Mouse (Mus musculus): ENCODE data around the gene Lage3. TPM values are rescaled to one million over a fixed set of nuclear protein-coding genes. Genes with fewer than 3 reads are reported as not detected.

The Lage3 gene
- polyA plus RNA-seq (2012; rRNA removed): 16.9 and 17.1 TPM in 2 replicates

- Histone ChIP-seq H3K27ac (ENCODE audit: insufficient read depth, low read depth, low read length) (no peak within 1 kb of the TSS), H3K36me3 (ENCODE audit: control insufficient read depth, insufficient read depth, low read length) (no peaks in the 10 kb centered on the region), H3K4me3 (ENCODE audit: low read depth, low read length) (peak within 1 kb of the TSS; percentile 86), H3K4me1 (ENCODE audit: control insufficient read depth, insufficient read depth, insufficient read length, low read length) (no peaks in the 10 kb centered on the region), H3K27me3 (ENCODE audit: control insufficient read depth, insufficient read depth, low read length) (no peaks in the 10 kb centered on the region)
- 15% methylated on average over 15 of the region's 22 CpGs for WGBS
- no peak for TF ChIP-seq POLR2A (IDR thresholded peaks at IDR 0.05; ENCODE audit: low read depth, low read length)
- no peak for TF ChIP-seq CTCF (IDR thresholded peaks at IDR 0.05; ENCODE audit: extremely low read depth, insufficient read length, insufficient replicate concordance, low read depth, low read length)
Measured at GRCm38 (mm10) chrX:74353467-74353770, at the start of gene Lage3. Gene Lage3, minus strand, starts transcription at chrX:74353618.

DNA sequence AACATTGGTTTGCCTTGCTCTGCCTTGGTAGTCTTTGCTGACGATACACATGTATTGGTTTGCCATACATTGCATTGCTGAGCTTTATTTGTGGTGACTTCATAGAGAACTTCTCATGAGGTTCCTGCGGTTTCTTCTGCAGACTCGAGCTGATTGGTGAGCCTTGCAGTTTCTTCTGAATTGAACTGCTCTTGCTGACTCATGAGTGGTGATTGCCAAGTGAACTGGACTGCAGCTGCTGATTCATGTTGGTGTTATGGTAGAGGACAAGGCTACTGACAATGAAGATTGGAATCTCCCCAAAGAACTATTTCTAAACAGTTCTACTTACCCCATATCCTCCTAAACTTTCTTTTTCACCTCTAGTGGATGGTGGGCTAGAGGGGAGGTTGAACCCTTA lies 46.7 kb upstream of the Lage3 start:
- Histone ChIP-seq H3K27ac (ENCODE audit: insufficient read depth, low read depth, low read length) (no peak overlapping the region), H3K27me3 (ENCODE audit: control insufficient read depth, insufficient read depth, low read length) (no peaks in the 10 kb centered on the region), H3K4me3 (ENCODE audit: low read depth, low read length) (no peak overlapping the region), H3K36me3 (ENCODE audit: control insufficient read depth, insufficient read depth, low read length) (no peaks in the 10 kb centered on the region), H3K4me1 (ENCODE audit: control insufficient read depth, insufficient read depth, insufficient read length, low read length) (no peaks in the 10 kb centered on the region)
- no peak for TF ChIP-seq CTCF (IDR thresholded peaks at IDR 0.05; ENCODE audit: extremely low read depth, insufficient read length, insufficient replicate concordance, low read depth, low read length)
- TF ChIP-seq POLR2A (IDR thresholded peaks at IDR 0.05; ENCODE audit: low read depth, low read length): no peak
- 88% methylated on average over 3 of the region's 3 CpGs for WGBS

DNA sequence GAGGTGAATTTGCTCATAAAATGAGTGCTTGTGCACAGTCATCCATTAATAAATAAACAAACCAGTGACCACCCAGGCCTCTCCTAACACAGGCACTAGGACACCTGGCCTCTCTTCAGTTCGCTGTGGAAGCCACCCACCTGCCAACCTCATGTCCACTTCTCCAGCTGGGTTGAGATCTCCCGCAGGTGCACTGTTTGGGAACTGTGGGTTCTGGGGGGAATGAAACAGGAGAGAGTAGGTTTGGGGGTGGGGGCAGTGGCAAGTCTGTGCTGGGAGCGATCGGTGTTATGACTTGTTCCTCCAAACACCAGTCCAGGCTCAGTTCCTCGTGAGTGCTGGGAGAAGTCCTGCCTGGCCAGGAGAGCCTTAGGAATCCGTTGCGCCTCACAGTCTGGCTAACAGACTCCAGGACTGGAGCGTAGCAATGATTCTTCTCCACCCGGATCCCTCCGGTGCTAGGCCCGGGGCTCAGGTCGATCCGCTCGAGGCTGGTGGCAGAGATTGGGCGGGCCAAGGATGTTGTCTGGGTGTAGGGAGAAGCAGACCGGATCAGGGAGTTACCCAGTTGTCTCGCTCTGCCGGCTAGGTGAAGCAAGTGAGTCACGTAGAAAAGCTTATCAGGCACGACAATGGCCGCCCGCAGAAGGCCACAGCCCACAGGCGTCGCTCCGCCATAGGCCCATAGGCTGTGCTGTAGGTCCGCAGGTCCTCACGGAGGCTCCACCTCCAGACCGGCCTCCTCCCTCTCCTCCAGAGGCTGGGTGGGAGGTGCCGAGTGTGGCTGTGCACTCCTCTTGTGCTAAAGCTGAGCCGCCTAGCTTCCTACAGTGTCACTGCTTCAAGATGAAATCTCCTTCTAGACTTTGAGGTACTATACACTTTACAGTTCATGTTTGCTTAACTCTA lies 39.4 kb upstream of the Lage3 start, which contains the start of the genes Fam3a and Ikbkg:
Gene Fam3a (minus strand): TSS at position 738 of the 909 bp plus-strand sequence.
Gene Ikbkg (plus strand): TSS at position 756 of the 909 bp plus-strand sequence.
- peaks cover 5% of the 10 kb centered on the region; the same call in 1 of the 2 replicates for H3K4me1 ChIP-seq (ENCODE audit: control insufficient read depth, insufficient read depth, insufficient read length, low read length)
- peaks cover 4% of the 10 kb centered on the region; the same call in 1 of the 2 replicates for H3K36me3 ChIP-seq (ENCODE audit: control insufficient read depth, insufficient read depth, low read length)
- H3K4me3 ChIP-seq (ENCODE audit: low read depth, low read length): peak within 1 kb of the TSS; percentile 73
- peak within 1 kb of the TSS; percentile 87 for H3K27ac ChIP-seq (ENCODE audit: insufficient read depth, low read depth, low read length)
- WGBS: 14% methylated on average over 30 of the region's 30 CpGs
- no peaks in the 10 kb centered on the region for H3K27me3 ChIP-seq (ENCODE audit: control insufficient read depth, insufficient read depth, low read length)
- TF ChIP-seq CTCF (IDR thresholded peaks at IDR 0.05; ENCODE audit: extremely low read depth, insufficient read length, insufficient replicate concordance, low read depth, low read length) (peak; percentile 44; the same call in 1 of the 2 replicates), POLR2A (IDR thresholded peaks at IDR 0.05; ENCODE audit: low read depth, low read length) (peak; percentile 58; the same call in 1 of the 2 replicates)

DNA sequence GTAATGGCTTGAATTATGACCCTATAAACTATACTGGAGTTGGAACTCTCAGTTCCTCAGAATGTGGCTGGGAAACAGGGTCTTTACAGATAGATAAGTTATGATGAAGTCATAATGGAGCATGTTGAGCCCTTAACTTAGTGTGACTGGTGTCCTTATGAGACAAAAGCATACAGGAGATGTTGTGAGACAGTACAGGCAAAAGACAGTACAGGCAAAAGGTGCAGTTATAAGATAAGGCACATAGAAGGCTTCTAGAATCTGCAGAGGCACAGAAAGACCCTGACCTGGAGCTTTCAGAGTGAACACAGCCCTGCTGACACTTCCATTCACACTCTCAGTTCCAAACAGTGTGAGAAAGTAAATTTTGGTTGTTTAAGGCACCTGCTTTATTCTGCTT lies 34.7 kb upstream of the Lage3 start:
- Histone ChIP-seq H3K27me3 (ENCODE audit: control insufficient read depth, insufficient read depth, low read length) (no peaks in the 10 kb centered on the region), H3K4me1 (ENCODE audit: control insufficient read depth, insufficient read depth, insufficient read length, low read length) (peaks cover 4% of the 10 kb centered on the region; the same call in 1 of the 2 replicates), H3K36me3 (ENCODE audit: control insufficient read depth, insufficient read depth, low read length) (peaks cover 11% of the 10 kb centered on the region; the same call in 1 of the 2 replicates), H3K4me3 (ENCODE audit: low read depth, low read length) (no peak overlapping the region), H3K27ac (ENCODE audit: insufficient read depth, low read depth, low read length) (no peak overlapping the region)
- TF ChIP-seq POLR2A (IDR thresholded peaks at IDR 0.05; ENCODE audit: low read depth, low read length) (no peak), CTCF (IDR thresholded peaks at IDR 0.05; ENCODE audit: extremely low read depth, insufficient read length, insufficient replicate concordance, low read depth, low read length) (no peak)

- H3K36me3 ChIP-seq (ENCODE audit: control insufficient read depth, insufficient read depth, low read length): peaks cover 7% of the 10 kb centered on the region; the same call in 1 of the 2 replicates
- no peaks in the 10 kb centered on the region for H3K27me3 ChIP-seq (ENCODE audit: control insufficient read depth, insufficient read depth, low read length)
- no peak for TF ChIP-seq POLR2A (IDR thresholded peaks at IDR 0.05; ENCODE audit: low read depth, low read length)
- no peak for TF ChIP-seq CTCF (IDR thresholded peaks at IDR 0.05; ENCODE audit: extremely low read depth, insufficient read length, insufficient replicate concordance, low read depth, low read length)
- 0 out of 2 replicates have a peak, but pooled peaks cover 2% of the 10 kb centered on the region for H3K4me1 ChIP-seq (ENCODE audit: control insufficient read depth, insufficient read depth, insufficient read length, low read length)
- no peak overlapping the region for H3K27ac ChIP-seq (ENCODE audit: insufficient read depth, low read depth, low read length)
- 88% methylated on average over 2 of the region's 2 CpGs for WGBS
- no peak overlapping the region for H3K4me3 ChIP-seq (ENCODE audit: low read depth, low read length)
Measured at GRCm38 (mm10) chrX:74384451-74384850, 31.0 kb upstream of the Lage3 start.

- peak within 1 kb of the TSS; percentile 78 for H3K27ac ChIP-seq (ENCODE audit: insufficient read depth, low read depth, low read length)
Measured at GRCm38 (mm10) chrX:74372888-74373549, 19.6 kb upstream of the Lage3 start, which contains the start of the genes Ubl4a and Slc10a3. Gene Ubl4a, minus strand, starts transcription at chrX:74373218. Gene Slc10a3, minus strand, starts transcription at chrX:74373349.

More at GRCm38 (mm10) chrX:74372888-74373549, 19.6 kb upstream of the Lage3 start, which contains the start of the genes Ubl4a and Slc10a3:
- TF ChIP-seq CTCF (IDR thresholded peaks at IDR 0.05; ENCODE audit: extremely low read depth, insufficient read length, insufficient replicate concordance, low read depth, low read length) (no peak), POLR2A (IDR thresholded peaks at IDR 0.05; ENCODE audit: low read depth, low read length) (peak; percentile 92)
- WGBS: 19% methylated on average over 32 of the region's 32 CpGs
- Histone ChIP-seq H3K36me3 (ENCODE audit: control insufficient read depth, insufficient read depth, low read length) (peaks cover 2% of the 10 kb centered on the region), H3K4me3 (ENCODE audit: low read depth, low read length) (peak within 1 kb of the TSS; percentile 99), H3K4me1 (ENCODE audit: control insufficient read depth, insufficient read depth, insufficient read length, low read length) (peaks cover 9% of the 10 kb centered on the region), H3K27me3 (ENCODE audit: control insufficient read depth, insufficient read depth, low read length) (no peaks in the 10 kb centered on the region)

All from small intestine, adult 2 months (tissue).